Mouse (Mus musculus) forelimb bud, embryonic 11.5 days (tissue): ENCODE results near the gene Grm4.

ENCODE experiments used
- DNase-seq: peaks from one replicate; pipeline ENCODE4 v3.0.0-alpha.2; 2012; ENCODE audit warnings: low read depth, low spot score

Gene Grm4

GRCm38 (mm10) chr17:27511865-27512618 is 9.2 kb downstream of the Grm4 start:
- DNase-seq: no peak

GRCm38 (mm10) chr17:27511125-27511735 is 10.0 kb downstream of the Grm4 start:
- DNase-seq: no peak

GRCm38 (mm10) chr17:27510258-27511124 is 10.7 kb downstream of the Grm4 start:
- no peak for DNase-seq

- no peak for DNase-seq
These were observed 12.1 kb downstream of the Grm4 start for GRCm38 (mm10) chr17:27509056-27509455.

GRCm38 (mm10) chr17:27508513-27508912 is 12.7 kb downstream of the Grm4 start:
- DNase-seq: no peak

- no peak for DNase-seq
These were observed 13.2 kb downstream of the Grm4 start for GRCm38 (mm10) chr17:27508002-27508401.

- no peak for DNase-seq
These were observed 13.6 kb downstream of the Grm4 start for GRCm38 (mm10) chr17:27507591-27507945.

- no peak for DNase-seq
These were observed 14.2 kb downstream of the Grm4 start for GRCm38 (mm10) chr17:27506871-27507590.

GRCm38 (mm10) chr17:27506362-27506761 is 14.8 kb downstream of the Grm4 start:
- no peak for DNase-seq

GRCm38 (mm10) chr17:27505221-27505881 is 15.9 kb downstream of the Grm4 start:
- peak; percentile 80 for DNase-seq

- no peak for DNase-seq
These were observed 17.3 kb downstream of the Grm4 start for GRCm38 (mm10) chr17:27503869-27504268.

- DNase-seq: no peak
These were observed 18.3 kb downstream of the Grm4 start for GRCm38 (mm10) chr17:27502736-27503445.

GRCm38 (mm10) chr17:27502288-27502687 is 18.9 kb downstream of the Grm4 start:
- no peak for DNase-seq

GRCm38 (mm10) chr17:27501331-27502251 is 19.6 kb downstream of the Grm4 start:
- no peak for DNase-seq

GRCm38 (mm10) chr17:27500811-27501210 is 20.4 kb downstream of the Grm4 start:
- no peak for DNase-seq

GRCm38 (mm10) chr17:27499080-27499479 is 22.1 kb downstream of the Grm4 start:
- no peak for DNase-seq

GRCm38 (mm10) chr17:27497798-27498197 is 23.4 kb downstream of the Grm4 start:
- DNase-seq: no peak

- no peak for DNase-seq
These were observed 26.1 kb downstream of the Grm4 start for GRCm38 (mm10) chr17:27495008-27495540.

- no peak for DNase-seq
These were observed 27.2 kb downstream of the Grm4 start for GRCm38 (mm10) chr17:27493969-27494368.
